Comparison of ENCODE assay signal across 12 mouse cellular contexts in genomic region chr8:119427634-119428349, GRCm38 (mm10). TPM values are rescaled to one million over a fixed set of nuclear protein-coding genes. Genes with fewer than 3 reads are reported as not detected.
DNase-seq lines count a peak whose midpoint lies in the region; TF ChIP-seq lines count a peak whose summit lies in the region.
"Had no signal": no experiment of that assay in that cellular context is flagged by ENCODE, and none has a peak within 500 bp of the region (broad histone marks: within the 10 kb centered on the region; RNA-seq: fewer than 3 reads in every experiment).

No protein-coding gene starts in this region.

- H3K36me3 ChIP-seq in splenic B cell, adult 2 months (ENCODE audit: control insufficient read depth, insufficient read depth, low read length, poor library complexity, severe bottlenecking): no peaks in the 10 kb centered on the region
- H3K36me3 ChIP-seq: embryonic facial prominence, embryonic 15.5 days; heart, embryonic 13.5 days; neural tube, embryonic 13.5 days; stomach, embryonic 15.5 days had no signal

- H3K27me3 ChIP-seq in splenic B cell, adult 2 months (ENCODE audit: control insufficient read depth, insufficient read depth, low read length, poor library complexity, severe bottlenecking): no peaks in the 10 kb centered on the region
- H3K27me3 ChIP-seq: embryonic facial prominence, embryonic 15.5 days; neural tube, embryonic 13.5 days; stomach, embryonic 15.5 days had no signal

- H3K4me3 ChIP-seq in left cerebral cortex, adult 2 months: no peak overlapping the region
- H3K4me3 ChIP-seq: embryonic facial prominence, embryonic 15.5 days; heart, embryonic 13.5 days; neural tube, embryonic 13.5 days; stomach, embryonic 15.5 days had no signal

- intact Hi-C loops in left cerebral cortex, adult 2 months (cut with DNase I): no loop called here

- peak; percentile 47 to 53 for DNase-seq in cerebellum, adult 18-20 months
- no peak for DNase-seq in cerebellum, postnatal 4 days (ENCODE audit: low spot score in 2 of 2)
- peak; percentile 53 for DNase-seq in thymus, postnatal 4 days
- DNase-seq in thymus, postnatal 14 days: no peak
- DNase-seq in fibroblast of lung, adult 2 months (ENCODE audit: low read depth): peak; percentile 75
- DNase-seq in splenic B cell, adult 2 months (ENCODE audit: low read depth, low spot score): peak; percentile 85
- no peak for DNase-seq in left cerebral cortex, adult 2 months (ENCODE audit: extremely low spot score in 1 of 2, low spot score in 2 of 2)
- DNase-seq in right cerebral cortex, postnatal 25 days: no peak

- TF ChIP-seq CTCF in left cerebral cortex, adult 2 months (IDR thresholded peaks at IDR 0.05): no peak

- no peak overlapping the region for H3K27ac ChIP-seq in left cerebral cortex, adult 2 months
- H3K27ac ChIP-seq: embryonic facial prominence, embryonic 15.5 days; heart, embryonic 13.5 days; neural tube, embryonic 13.5 days; stomach, embryonic 15.5 days had no signal

RNA-seq across cellular contexts. Expression of gene Osgin1, which starts 6.1 kb away (rescaled TPM):
- total RNA-seq in left cerebral cortex, adult 2 months (2021): under 1 TPM in 1 of 2 experiments, not detected in 1; 0.40 TPM

RNA-seq across cellular contexts. Expression of gene Necab2, which starts 18.7 kb away (rescaled TPM):
- 10 to 100 TPM; 63.3 to 80.9 TPM for total RNA-seq in left cerebral cortex, adult 2 months (2021)

RNA-seq across cellular contexts. Expression of gene Mlycd, which starts 33.1 kb away (rescaled TPM):
- total RNA-seq in left cerebral cortex, adult 2 months (2021): 10 to 100 TPM; 26.1 to 28.7 TPM

Comparison
In these comparisons a context has a peak if more than half of its experiments do, and no peak if none do; other contexts are left out.
1. DNase-seq: peak in cerebellum, adult 18-20 months (2 of 2), thymus, postnatal 4 days (single experiment), fibroblast of lung, adult 2 months (single experiment) and splenic B cell, adult 2 months (single experiment); none in cerebellum, postnatal 4 days (0 of 2), thymus, postnatal 14 days (single experiment), left cerebral cortex, adult 2 months (0 of 2) and right cerebral cortex, postnatal 25 days (single experiment).